Mouse (Mus musculus) hindbrain, embryonic 11.5 days (tissue): ENCODE measurements at regions not wholly inside any gene's neighbourhood (a gene's known extent, or its start where the extent isn't known, plus 50 kb on each side); places are given as distances from the start of the nearest gene placed in this dataset.
"Not testable (repeated sequence)": the region's sequence is repeated elsewhere in the genome, so short reads cannot be mapped to it uniquely, and the experiment has no call there.

Experiments
- ATAC-seq: fragments of 200-750 bp; cut with Nextera tagmentation; 2 replicates; pipeline ENCODE4 v1.8.0; 2017; ENCODE audit warnings: mild to moderate bottlenecking, moderate TSS enrichment, moderate library complexity; ENCODE audit not compliant: low FRiP score
- DNase-seq: peaks from one replicate; pipeline ENCODE4 v3.0.0-alpha.2; 2015; ENCODE audit warnings: low spot score
- H3K27ac ChIP-seq: fragments of 300-500 bp; sonication (generic); 2 replicates; pipeline ENCODE4 v1.5.1; 2014; ENCODE audit warnings: mild to moderate bottlenecking, low read depth, low read length
- H3K27me3 ChIP-seq: fragments of 300-500 bp; sonication (generic); 2 replicates; pipeline ENCODE4 v1.6.1; 2014; ENCODE audit warnings: mild to moderate bottlenecking, low read length, moderate library complexity, mixed read lengths; ENCODE audit not compliant: control insufficient read depth, insufficient read depth
- H3K36me3 ChIP-seq: fragments of 300-500 bp; sonication (generic); 2 replicates; pipeline ENCODE4 v1.6.1; 2014; ENCODE audit warnings: mild to moderate bottlenecking, low read length, moderate library complexity, mixed read lengths; ENCODE audit not compliant: control insufficient read depth, insufficient read depth
- H3K4me1 ChIP-seq: fragments of 300-500 bp; sonication (generic); replicated peaks from 2 replicates; pipeline ENCODE4 v1.6.1; 2014; ENCODE audit warnings: low read length, mixed read lengths; ENCODE audit not compliant: control insufficient read depth, insufficient read depth
- H3K4me2 ChIP-seq: fragments of 300-500 bp; sonication (generic); replicated peaks from 2 replicates; pipeline ENCODE4 v1.6.1; 2014; ENCODE audit warnings: mild to moderate bottlenecking, low read depth, low read length
- H3K4me3 ChIP-seq: fragments of 300-500 bp; sonication (generic); 2 replicates; pipeline ENCODE4 v1.5.1; 2014; ENCODE audit warnings: low read depth, low read length
- H3K9ac ChIP-seq: fragments of 300-500 bp; sonication (generic); 2 replicates; pipeline ENCODE4 v1.6.1; 2014; ENCODE audit warnings: low read depth, low read length
- H3K9me3 ChIP-seq: fragments of 300-500 bp; sonication (generic); 2 replicates; pipeline ENCODE4 v1.6.1; 2016; ENCODE audit warnings: low read length; ENCODE audit not compliant: control insufficient read depth
- WGBS: fragments of 180-500 bp; shearing (Covaris S2); extraction: QIAGEN DNeasy Blood & Tissue Kit; methylation state at CpG from one replicate; pipeline ENCODE4 v1.1.7; 2014; 5-methylcytosine and 5-hydroxymethylcytosine counted together

- 48% methylated on average over 1 of the region's 1 CpGs for WGBS
- not testable (repeated sequence) for ATAC-seq, H3K27ac ChIP-seq, H3K9ac ChIP-seq, H3K36me3 ChIP-seq, H3K4me3 ChIP-seq, H3K27me3 ChIP-seq, DNase-seq, H3K9me3 ChIP-seq, H3K4me2 ChIP-seq, H3K4me1 ChIP-seq
Measured at GRCm38 (mm10) chr7:52732161-52732560, 716.6 kb upstream of the 1700015G11Rik start.

DNA sequence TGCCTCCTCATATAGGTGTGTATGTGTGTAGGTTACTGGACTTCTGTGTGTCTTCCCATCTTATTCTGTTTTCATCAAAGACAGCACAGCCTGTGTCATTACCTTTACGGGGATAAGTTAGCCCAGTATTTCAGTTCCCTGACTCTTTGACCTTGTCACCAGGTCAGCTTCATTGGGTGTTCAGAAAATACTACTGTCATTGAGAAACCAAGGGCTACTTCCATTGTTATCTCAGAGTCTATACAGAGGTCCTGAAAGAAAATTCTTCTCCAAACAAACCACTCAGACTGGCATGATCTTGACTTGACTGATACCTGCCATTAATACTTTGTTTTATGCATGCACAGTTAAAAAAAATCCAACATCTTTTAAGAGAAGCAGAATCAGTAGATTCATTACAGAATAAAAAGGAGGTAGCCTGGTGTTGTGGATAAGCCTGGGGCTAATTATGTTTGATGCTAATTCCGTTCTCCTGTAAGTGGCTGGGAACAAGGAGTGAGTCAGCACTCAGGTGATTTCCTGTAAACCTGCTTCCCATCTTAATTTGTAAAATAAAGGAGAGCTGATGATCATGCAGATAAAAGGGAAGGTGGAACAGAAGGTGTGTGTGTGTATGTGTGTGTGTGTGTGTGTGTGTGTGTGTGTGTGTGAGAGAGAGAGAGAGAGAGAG is 710.8 kb upstream of the 1700015G11Rik start:
- no peak overlapping the region for H3K4me3 ChIP-seq
- DNase-seq = no peak
- H3K36me3 ChIP-seq = no peaks in the 10 kb centered on the region
- H3K27me3 ChIP-seq = no peaks in the 10 kb centered on the region
- H3K4me2 ChIP-seq = no peak overlapping the region
- H3K9ac ChIP-seq = no peak overlapping the region
- H3K9me3 ChIP-seq = no peaks in the 10 kb centered on the region
- no peak for ATAC-seq
- WGBS = 80% methylated on average over 2 of the region's 2 CpGs
- no peak overlapping the region for H3K27ac ChIP-seq
- no peaks in the 10 kb centered on the region for H3K4me1 ChIP-seq

- Histone ChIP-seq H3K4me2 (no peak overlapping the region), H3K36me3 (no peaks in the 10 kb centered on the region), H3K9me3 (no peaks in the 10 kb centered on the region), H3K4me1 (no peaks in the 10 kb centered on the region), H3K9ac (no peak overlapping the region), H3K4me3 (no peak overlapping the region), H3K27ac (no peak overlapping the region), H3K27me3 (no peaks in the 10 kb centered on the region)
- ATAC-seq (0 out of 2 replicates have a peak, but pooled peaks have one; percentile 27), DNase-seq (no peak)
- 62% methylated on average over 3 of the region's 3 CpGs for WGBS
Measured at GRCm38 (mm10) chr7:52702464-52703145, 687.1 kb upstream of the 1700015G11Rik start.

- Histone ChIP-seq H3K4me2 (no peak overlapping the region), H3K27me3 (no peaks in the 10 kb centered on the region), H3K27ac (no peak overlapping the region), H3K4me1 (no peaks in the 10 kb centered on the region), H3K9me3 (no peaks in the 10 kb centered on the region), H3K36me3 (no peaks in the 10 kb centered on the region), H3K4me3 (no peak overlapping the region), H3K9ac (no peak overlapping the region)
- WGBS = 82% methylated on average over 1 of the region's 1 CpGs
- ATAC-seq (no peak), DNase-seq (no peak)
Measured at GRCm38 (mm10) chr7:52668341-52668740, 652.8 kb upstream of the 1700015G11Rik start.
